Mouse (Mus musculus) stomach, embryonic 14.5 days (tissue): ENCODE measurements around the gene Sost. TPM values are rescaled to one million over a fixed set of nuclear protein-coding genes. Genes with fewer than 3 reads are reported as not detected.
A peak's percentile ranks its signal among the peaks of the same experiment; 100 is the strongest.

Experiments used
- ATAC-seq: fragments of 200-750 bp; cut with Nextera tagmentation; 2 replicates; pipeline ENCODE4 v1.8.0; 2017; ENCODE audit warnings: low read depth, moderate TSS enrichment; ENCODE audit not compliant: insufficient number of reproducible peaks, insufficient read depth, low FRiP score
- H3K27ac ChIP-seq: fragments of 300-500 bp; sonication (generic); 2 replicates; pipeline ENCODE4 v1.5.1; 2014; ENCODE audit warnings: mild to moderate bottlenecking, low read length, moderate library complexity, mixed read lengths
- H3K27me3 ChIP-seq: fragments of 300-500 bp; sonication (generic); 2 replicates; pipeline ENCODE4 v1.6.1; 2014; ENCODE audit warnings: low read length, control low read depth, mixed read lengths; ENCODE audit not compliant: control insufficient read depth, insufficient read depth
- H3K36me3 ChIP-seq: fragments of 300-500 bp; sonication (generic); 2 replicates; pipeline ENCODE4 v1.6.1; 2014; ENCODE audit warnings: mild to moderate bottlenecking, control low read depth, low read length, moderate library complexity, mixed read lengths; ENCODE audit not compliant: control insufficient read depth, insufficient read depth
- H3K4me1 ChIP-seq: fragments of 300-500 bp; sonication (generic); 2 replicates; pipeline ENCODE4 v1.6.1; 2014; ENCODE audit warnings: low read length, control low read depth, mixed read lengths; ENCODE audit not compliant: control insufficient read depth, insufficient read depth
- H3K4me2 ChIP-seq: fragments of 300-500 bp; sonication (generic); replicated peaks from 2 replicates; pipeline ENCODE4 v1.6.1; 2014; ENCODE audit warnings: low read depth, low read length, control low read depth
- H3K4me3 ChIP-seq: fragments of 300-500 bp; sonication (generic); 2 replicates; pipeline ENCODE4 v1.5.1; 2014; ENCODE audit warnings: low read depth, low read length, control low read depth
- H3K9ac ChIP-seq: fragments of 300-500 bp; sonication (generic); replicated peaks from 2 replicates; pipeline ENCODE4 v1.6.1; 2014; ENCODE audit warnings: low read depth, mild to moderate bottlenecking, control low read depth, low read length, moderate library complexity, mixed read lengths
- H3K9me3 ChIP-seq: fragments of 300-500 bp; sonication (generic); 2 replicates; pipeline ENCODE4 v1.6.1; 2016; ENCODE audit warnings: low read depth, low read length, control low read depth; ENCODE audit not compliant: control insufficient read depth
- WGBS: fragments of 180-500 bp; shearing (Covaris S2); extraction: QIAGEN DNeasy Blood & Tissue Kit; methylation state at CpG from one replicate; pipeline ENCODE4 v1.1.7; 2014; 5-methylcytosine and 5-hydroxymethylcytosine counted together
- polyA plus RNA-seq: library from polyadenylated mRNA; unstranded; fragments of >200 nt; fragmentation: Nextera tagmentation; extraction: Ambion mirVana; gene quantifications from 2 replicates; pipeline ENCODE4 v1.2.1, GENCODE M21; 2014

Sost gene
- polyA plus RNA-seq, 1 experiment from 2014 or later = not detected

GRCm38 (mm10) chr11:101931978-101932377, 34.8 kb downstream of the Sost start:
- no peak for ATAC-seq
- H3K4me3 ChIP-seq = no peak overlapping the region
- WGBS = 40% methylated on average over 4 of the region's 4 CpGs
- no peaks in the 10 kb centered on the region for H3K27me3 ChIP-seq
- H3K4me1 ChIP-seq = no peaks in the 10 kb centered on the region
- H3K9me3 ChIP-seq = no peaks in the 10 kb centered on the region
- no peak overlapping the region for H3K9ac ChIP-seq
- H3K4me2 ChIP-seq = no peak overlapping the region
- no peak overlapping the region for H3K27ac ChIP-seq
- H3K36me3 ChIP-seq = no peaks in the 10 kb centered on the region

GRCm38 (mm10) chr11:101928030-101928762, 38.6 kb downstream of the Sost start:
- no peak overlapping the region for H3K4me2 ChIP-seq
- WGBS = 30% methylated on average over 25 of the region's 25 CpGs
- ATAC-seq = no peak

GRCm38 (mm10) chr11:101926951-101927589, 39.7 kb downstream of the Sost start:
- no peak for ATAC-seq
- Histone ChIP-seq H3K4me3 (no peak overlapping the region), H3K9ac (no peak overlapping the region), H3K36me3 (no peaks in the 10 kb centered on the region), H3K4me2 (no peak overlapping the region), H3K27me3 (no peaks in the 10 kb centered on the region), H3K27ac (no peak overlapping the region), H3K9me3 (no peaks in the 10 kb centered on the region), H3K4me1 (no peaks in the 10 kb centered on the region)
- WGBS = 84% methylated on average over 10 of the region's 10 CpGs

More at GRCm38 (mm10) chr11:101928030-101928762, 38.6 kb downstream of the Sost start:
- no peaks in the 10 kb centered on the region for H3K4me1 ChIP-seq
- H3K9ac ChIP-seq = no peak overlapping the region
- H3K36me3 ChIP-seq = no peaks in the 10 kb centered on the region
- no peak overlapping the region for H3K27ac ChIP-seq
- no peaks in the 10 kb centered on the region for H3K9me3 ChIP-seq
- no peaks in the 10 kb centered on the region for H3K27me3 ChIP-seq
- H3K4me3 ChIP-seq = no peak overlapping the region

DNA sequence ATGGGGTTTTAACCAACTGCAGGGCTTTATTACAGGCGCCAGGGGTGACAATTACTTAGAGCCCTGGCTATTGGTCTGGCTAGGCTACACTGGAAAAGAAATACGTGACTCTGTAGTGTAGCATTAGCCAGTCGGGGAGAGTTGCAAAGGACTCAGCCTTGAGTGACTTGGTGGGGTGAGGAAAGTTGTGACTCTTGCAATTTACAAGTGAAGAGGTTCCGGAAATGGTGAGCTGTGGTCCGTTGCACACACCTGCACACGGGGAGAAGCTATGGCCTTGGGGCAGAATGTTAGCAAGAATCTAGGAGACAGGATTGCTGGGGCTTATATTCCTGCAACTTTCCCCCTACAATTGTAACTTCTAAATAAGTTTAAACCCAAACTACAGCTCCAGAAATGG, 41.2 kb downstream of the Sost start:
- H3K27me3 ChIP-seq = no peaks in the 10 kb centered on the region
- no peaks in the 10 kb centered on the region for H3K9me3 ChIP-seq
- H3K4me2 ChIP-seq = no peak overlapping the region
- H3K36me3 ChIP-seq = no peaks in the 10 kb centered on the region
- no peak overlapping the region for H3K27ac ChIP-seq
- ATAC-seq = no peak
- H3K9ac ChIP-seq = no peak overlapping the region
- WGBS = 79% methylated on average over 6 of the region's 6 CpGs
- H3K4me3 ChIP-seq = no peak overlapping the region
- H3K4me1 ChIP-seq = no peaks in the 10 kb centered on the region

DNA sequence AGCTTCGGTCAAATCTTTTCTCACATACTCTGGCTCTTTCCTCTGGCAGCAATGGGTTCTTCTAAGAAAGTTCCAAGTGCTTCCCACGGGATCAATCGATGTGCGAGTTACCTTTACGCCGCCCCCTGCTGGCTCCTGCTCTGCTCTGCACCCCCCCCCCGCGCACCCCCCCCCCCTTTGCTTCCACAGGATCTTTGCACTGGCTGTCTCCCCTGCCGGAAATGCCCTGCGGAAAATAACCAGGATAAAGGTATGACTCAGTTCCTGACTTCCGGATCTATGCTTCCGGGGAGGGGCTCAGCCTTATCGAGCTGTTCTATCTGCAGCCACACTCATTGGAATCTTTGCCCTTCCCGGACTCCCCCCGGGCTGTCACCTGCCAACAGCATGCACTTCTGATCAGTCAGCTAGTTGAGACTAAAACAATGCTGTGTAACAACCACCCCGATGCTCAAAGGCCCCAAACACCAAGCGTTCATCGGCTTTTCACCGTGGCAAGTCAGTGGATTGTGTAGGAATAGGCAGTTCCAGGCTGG, 42.3 kb downstream of the Sost start:
- 81% methylated on average over 17 of the region's 19 CpGs for WGBS

DNA sequence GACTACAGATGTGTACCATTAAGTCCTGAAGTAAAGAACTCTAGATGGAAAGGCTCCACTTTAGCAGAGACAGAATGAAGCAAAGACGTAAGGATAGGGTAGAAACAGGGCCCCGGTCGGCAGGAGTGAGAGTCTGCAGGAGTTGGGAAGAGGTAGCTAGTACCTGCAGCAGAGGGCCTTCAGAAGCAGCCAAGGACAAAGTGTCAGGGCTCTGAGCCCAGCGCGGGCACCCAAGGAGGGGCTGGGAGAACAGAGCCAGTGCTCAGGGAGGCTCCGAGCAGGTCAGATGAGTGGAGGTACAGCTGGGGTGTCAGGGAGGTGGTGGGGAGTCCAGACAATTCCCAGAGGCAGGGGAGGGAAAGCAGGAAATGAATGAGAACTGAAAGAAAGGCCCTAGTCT, 42.8 kb downstream of the Sost start:
- Histone ChIP-seq H3K27ac (no peak overlapping the region), H3K36me3 (no peaks in the 10 kb centered on the region), H3K9ac (no peak overlapping the region), H3K4me2 (no peak overlapping the region), H3K4me3 (no peak overlapping the region), H3K9me3 (no peaks in the 10 kb centered on the region), H3K27me3 (no peaks in the 10 kb centered on the region), H3K4me1 (no peaks in the 10 kb centered on the region)
- no peak for ATAC-seq
- WGBS = 76% methylated on average over 6 of the region's 6 CpGs

More for the DNA sequence above, 42.3 kb downstream of the Sost start:
- Histone ChIP-seq H3K4me1 (no peaks in the 10 kb centered on the region), H3K27me3 (no peaks in the 10 kb centered on the region), H3K36me3 (no peaks in the 10 kb centered on the region), H3K27ac (no peak overlapping the region), H3K4me3 (no peak overlapping the region), H3K4me2 (no peak overlapping the region), H3K9ac (no peak overlapping the region), H3K9me3 (no peaks in the 10 kb centered on the region)
- no peak for ATAC-seq

- ATAC-seq = no peak
- H3K9ac ChIP-seq = no peak overlapping the region
- H3K9me3 ChIP-seq = no peaks in the 10 kb centered on the region
- no peaks in the 10 kb centered on the region for H3K27me3 ChIP-seq
- no peak overlapping the region for H3K27ac ChIP-seq
- WGBS = 72% methylated on average over 12 of the region's 12 CpGs
- H3K4me3 ChIP-seq = no peak overlapping the region
- H3K36me3 ChIP-seq = no peaks in the 10 kb centered on the region
- H3K4me1 ChIP-seq = no peaks in the 10 kb centered on the region
- no peak overlapping the region for H3K4me2 ChIP-seq
Observed at GRCm38 (mm10) chr11:101921361-101921952, 45.4 kb downstream of the Sost start.

GRCm38 (mm10) chr11:101919660-101920059, 47.2 kb downstream of the Sost start:
- Histone ChIP-seq H3K9me3 (no peaks in the 10 kb centered on the region), H3K4me2 (no peak overlapping the region), H3K9ac (no peak overlapping the region), H3K4me1 (no peaks in the 10 kb centered on the region), H3K36me3 (no peaks in the 10 kb centered on the region), H3K4me3 (no peak overlapping the region), H3K27me3 (no peaks in the 10 kb centered on the region), H3K27ac (no peak overlapping the region)
- peak; percentile 33; the same call in 1 of the 2 replicates for ATAC-seq
- WGBS = 1% methylated on average over 6 of the region's 6 CpGs
